Mouse (Mus musculus) testis, postnatal 14 days (tissue): ENCODE results near the gene Il13.

ENCODE experiments used
- DNase-seq: peaks from one replicate; pipeline ENCODE4 v3.0.0; 2021; ENCODE audit warnings: low spot score

Gene Il13

DNA sequence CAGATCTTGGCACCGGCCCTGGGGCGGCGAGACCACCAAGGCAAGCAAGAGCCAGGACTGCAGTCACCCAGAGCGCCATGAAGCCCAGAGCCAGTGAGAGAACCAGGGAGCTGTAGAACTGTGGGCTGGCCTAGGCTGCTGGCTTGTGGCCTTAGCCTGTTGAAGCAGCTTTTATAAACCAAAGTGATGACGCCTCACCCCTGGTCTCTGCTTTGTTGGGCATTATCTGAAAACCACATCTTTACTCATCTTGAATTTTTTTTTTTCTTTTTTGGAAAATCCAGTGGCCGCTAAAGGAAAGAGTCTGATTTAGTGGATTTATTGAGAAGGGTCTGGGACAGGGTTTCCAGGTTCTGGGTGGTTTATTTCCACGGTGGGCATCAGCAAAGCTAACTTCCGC lies at the start of gene Il13:
TSS of gene Il13 (minus strand) at position 147 of the 400 bp plus-strand sequence.
- DNase-seq, result no peak

DNA sequence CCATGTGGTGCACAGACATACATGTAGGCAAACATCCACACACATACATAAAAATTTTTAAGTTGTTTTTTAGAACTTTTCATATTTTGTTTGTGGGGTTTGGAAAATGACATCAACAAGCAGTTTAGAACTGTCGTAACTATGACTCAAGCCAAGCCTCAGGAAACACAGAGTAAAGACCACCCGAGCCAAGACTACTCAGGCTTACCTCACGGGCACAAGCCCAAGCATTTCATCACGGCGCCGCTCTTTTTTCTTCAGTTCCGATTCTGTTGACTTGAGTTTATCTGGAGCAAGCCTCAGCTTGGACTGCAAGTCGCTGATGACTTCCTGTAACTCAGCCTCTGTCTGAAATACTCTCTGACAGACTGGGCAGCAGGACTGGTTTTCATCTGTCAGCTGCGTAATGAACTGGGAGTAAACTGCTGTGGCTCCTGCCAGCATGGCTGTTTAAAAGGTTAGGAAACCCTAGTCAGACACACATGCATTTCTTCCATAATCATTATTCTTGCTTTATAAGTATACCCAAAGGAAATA lies 48.6 kb upstream of the Il13 start:
- no peak for DNase-seq

DNA sequence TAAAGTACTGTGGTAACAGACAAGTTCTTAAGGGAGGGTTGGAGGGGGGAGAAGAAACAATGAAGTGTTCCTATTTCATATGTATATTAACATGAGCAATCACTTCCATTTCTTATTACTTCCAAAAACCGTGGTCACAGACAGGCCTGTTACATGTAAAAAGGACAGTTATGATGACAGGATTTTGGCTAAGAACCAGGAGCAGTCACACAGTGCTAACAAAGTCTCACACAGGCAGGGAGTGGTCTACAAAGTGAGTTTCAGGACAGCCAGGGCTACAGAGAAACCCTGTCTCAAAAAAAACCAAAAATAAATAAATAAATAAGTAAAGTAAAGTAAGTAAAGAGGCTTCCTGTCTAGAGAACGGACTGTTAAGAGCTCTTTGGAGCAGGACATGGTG lies 47.7 kb upstream of the Il13 start:
- no peak for DNase-seq

DNA sequence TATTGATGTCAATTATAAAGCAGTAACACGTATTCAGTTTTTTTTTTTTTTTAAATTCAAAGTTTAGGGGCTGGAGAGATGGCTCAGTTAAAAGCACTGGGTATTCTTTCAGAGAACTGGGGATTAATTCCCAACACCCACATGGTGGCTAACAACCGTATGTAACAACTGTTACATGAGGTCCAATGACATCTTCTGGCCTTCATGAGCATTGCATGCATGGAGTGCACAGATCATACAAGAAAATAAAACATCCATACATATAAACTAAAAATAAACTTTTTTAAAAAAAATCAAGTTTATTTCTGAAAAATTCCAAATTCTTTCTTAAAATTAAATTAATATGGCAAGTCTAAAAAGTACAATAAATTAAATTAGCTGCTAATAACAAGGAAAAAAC lies 47.2 kb upstream of the Il13 start:
- no peak for DNase-seq

DNA sequence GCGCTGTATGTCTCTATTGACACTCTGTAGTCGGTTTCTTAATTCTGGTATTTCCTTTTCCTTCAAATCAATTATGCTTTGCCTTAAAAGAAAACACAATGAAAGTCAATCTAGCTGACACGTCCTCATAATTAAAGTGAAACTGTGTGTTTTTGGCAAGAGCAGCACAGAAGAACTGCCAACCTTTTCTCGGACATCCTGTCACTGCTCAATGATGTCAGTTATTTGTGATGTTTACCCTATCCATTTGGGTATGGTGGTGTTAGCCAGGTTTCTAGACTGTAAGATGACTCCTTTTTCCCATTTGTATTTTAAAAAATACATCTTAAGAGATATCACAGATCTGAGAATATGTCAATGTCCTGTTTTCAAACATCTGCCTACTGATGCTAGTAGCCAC lies 45.6 kb upstream of the Il13 start:
- no peak for DNase-seq

DNA sequence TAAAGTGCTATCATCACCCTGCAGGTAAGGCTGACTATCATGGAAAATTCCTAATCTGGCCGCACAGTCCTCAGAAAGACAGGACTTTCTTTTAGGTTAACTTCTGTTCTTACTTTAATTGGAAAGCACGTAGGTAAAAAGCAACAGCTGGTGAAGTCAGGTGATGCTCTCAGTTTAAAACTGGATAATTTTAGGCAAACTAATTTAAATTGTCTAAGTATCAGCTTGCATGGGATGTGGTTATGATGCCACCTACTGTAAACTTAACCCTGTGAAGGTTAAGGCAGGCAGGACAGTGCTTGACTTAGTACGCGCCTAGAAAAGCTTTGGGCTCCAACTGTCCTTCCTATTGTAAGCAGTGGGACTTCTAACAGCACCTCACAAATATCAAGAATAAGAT lies 36.9 kb upstream of the Il13 start:
- DNase-seq, result no peak

DNA sequence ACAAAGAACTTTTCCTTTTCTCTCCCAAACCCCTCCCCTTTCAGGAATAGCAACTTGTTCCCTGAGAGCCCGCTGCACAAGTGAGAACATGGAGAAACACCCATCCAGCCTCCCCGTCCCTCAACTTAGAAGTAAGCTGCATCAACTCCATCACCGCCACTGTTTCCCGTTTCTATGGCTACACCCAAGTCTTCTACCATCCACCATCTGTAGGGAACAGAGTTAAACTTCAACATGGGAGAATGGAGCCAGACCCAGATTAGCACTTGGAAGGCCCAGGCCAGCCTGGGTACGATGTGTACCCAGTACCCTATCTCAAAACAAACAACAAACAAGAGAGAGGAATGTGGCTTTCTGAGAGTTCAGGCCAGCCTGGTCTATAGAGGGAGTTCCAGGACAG lies 29.6 kb upstream of the Il13 start:
- DNase-seq, result no peak

DNA sequence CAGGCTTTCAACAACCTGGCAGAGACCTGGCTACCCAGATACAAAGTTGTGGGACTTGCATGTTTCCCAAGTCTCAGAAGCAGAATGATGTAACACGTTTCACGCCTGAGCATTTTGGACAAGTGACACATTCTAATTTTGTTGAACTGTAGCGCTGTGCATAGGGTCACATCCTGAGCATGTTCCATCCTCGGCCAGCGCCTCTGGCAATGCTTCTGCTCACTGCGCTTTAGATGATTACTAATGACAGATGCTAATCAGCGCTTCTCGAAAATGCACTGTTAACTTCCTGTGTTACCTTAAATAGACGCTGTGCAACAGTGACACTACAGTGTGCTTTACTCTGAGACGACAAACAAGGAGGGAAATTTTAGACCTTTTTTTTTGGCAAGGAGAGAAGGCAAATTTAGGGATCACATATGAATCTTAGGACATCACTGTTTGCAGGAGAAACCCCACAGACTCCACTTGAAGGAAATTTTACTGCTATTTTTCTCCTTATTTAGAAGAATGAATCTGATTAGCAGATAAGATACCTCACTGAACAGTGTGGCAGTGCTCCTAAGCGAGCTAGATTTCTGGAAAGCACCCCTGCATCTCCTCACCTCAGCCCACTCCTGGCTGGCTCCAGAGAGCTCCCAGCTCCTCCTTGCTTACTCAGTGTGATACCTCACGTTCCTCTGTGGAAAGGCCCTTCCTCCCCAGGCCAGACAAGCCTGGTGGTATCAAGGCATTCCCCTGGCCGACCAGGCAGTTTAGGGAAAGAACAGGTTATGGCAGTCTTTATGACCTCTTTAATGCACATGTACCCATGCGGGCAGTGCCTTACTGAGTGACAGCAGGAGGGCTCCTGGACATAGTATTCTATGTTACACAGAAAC lies 28.5 kb upstream of the Il13 start:
- DNase-seq, result no peak

DNA sequence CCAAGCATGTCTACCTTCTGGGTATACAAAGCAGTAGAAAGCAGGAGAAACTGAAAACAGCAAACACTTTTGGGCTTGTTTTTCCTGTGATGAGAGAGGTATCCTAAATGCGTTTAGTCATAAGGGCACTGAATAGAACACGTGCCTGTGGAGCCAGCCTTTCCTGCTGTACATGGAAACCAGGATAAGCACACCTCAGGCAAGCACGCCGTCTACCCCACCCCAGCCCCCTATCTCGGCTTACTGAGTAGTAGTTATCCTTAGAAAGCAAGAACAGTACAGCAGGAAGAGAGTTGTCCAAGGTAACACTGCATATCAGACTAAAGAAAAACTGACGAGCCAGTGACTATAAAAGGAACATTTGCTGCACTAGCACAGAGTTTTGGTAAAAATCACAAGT lies 23.3 kb upstream of the Il13 start:
- no peak for DNase-seq

DNA sequence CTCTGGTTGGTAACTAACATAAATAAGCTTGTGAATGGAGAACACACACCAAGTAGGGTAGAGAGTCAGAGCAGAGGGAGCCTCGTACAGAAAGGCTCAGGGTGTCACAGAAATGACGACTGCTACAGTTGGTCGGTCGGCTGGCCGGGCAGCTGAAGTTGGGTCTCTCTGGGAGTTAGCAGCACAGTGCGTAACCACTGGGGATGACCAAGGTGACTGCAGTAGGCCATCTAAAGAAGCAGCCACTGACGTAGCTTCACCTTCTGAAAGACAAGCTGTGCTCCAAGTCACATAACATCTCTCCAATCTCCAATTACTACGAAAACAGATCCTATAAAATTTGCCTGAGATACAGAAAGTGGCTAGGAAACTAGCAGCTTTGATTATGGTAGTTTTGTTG lies 22.9 kb upstream of the Il13 start:
- no peak for DNase-seq

DNA sequence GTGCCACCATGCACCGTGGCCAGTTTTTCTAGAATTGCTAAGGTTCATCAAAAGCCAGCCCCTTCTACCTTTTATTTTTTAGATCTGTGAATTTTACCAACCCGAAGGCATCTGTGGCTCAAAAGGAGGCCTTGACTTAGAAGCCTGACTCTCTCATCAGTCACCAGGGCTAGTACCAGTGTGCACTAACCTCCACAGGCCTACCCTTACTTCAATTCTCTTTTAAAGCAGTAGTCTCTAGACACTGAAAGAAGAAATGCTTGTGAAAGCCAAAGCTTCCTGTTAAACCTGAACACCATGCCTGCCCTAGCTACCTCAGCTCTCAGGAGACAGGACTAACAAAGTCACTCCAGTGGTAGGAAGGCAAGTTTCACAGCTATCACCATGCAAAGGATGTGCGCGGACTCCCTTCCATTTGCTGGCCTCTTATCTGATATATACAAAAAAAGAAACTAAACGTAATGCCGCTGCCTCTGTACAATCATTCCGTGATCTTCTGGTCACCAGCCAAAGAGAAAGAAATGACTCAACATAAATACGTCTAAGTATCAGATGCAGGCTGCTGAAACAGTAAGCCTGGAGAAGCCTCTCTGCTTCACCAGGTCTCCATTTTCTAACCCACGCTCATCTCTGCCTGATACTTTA lies 22.2 kb upstream of the Il13 start:
- DNase-seq, result no peak

DNA sequence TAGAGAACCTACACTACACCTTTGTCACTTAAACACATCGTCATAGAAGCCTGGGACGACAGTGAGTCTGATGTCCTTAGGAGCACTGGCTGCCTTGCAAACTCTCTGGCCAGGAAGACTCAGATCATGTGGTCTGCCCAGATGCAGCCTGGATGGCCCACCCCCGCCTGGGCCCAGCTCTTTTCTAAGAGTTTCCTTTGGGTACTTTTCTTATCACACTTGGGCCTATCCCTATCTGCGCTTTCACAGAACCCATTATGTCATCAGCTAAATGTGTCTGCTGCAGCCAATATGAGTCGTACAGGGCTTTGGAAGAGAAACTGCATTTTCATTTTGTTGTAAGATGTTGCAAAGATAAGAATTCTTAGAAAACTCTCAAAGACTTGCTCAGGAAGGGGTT lies 20.5 kb upstream of the Il13 start:
- DNase-seq, result no peak

DNA sequence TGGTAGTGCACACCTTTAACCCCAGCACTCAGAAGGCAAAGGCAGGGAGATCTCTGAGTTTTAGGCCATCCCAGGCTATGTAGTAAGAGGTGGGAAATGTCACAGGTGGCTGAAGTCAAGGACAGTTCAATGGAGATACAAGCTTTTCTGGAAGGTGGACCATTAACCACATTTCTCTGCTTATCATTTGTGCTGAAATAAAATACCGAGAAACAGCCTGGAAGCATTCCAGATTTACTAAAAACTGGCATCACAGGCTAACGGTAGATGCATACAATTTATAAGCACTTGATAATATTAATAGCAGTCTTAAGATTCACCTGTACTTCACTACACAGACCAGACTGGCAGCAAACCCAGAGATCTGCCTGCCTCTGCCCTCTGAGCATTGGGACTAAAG lies 17.9 kb upstream of the Il13 start:
- no peak for DNase-seq

DNA sequence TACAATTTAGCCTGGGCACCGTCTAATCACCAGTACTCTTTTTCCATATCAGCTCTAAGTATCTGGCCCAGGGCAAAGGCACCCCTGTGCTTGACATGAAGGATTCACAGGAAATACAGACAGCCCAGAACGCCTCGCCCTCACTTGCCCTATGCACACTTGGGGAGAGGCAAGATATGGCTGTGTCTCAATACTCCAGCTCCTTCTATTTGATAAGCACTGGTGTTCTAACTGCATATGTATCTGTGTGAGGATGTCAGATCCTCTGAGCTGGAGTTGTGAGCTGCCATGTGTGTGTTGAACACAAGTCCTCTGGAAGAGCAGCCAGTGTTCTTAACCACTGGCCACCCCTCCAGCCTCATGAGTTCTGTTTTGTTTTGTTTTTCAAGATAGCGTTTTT lies 16.9 kb upstream of the Il13 start:
- DNase-seq, result no peak

DNA sequence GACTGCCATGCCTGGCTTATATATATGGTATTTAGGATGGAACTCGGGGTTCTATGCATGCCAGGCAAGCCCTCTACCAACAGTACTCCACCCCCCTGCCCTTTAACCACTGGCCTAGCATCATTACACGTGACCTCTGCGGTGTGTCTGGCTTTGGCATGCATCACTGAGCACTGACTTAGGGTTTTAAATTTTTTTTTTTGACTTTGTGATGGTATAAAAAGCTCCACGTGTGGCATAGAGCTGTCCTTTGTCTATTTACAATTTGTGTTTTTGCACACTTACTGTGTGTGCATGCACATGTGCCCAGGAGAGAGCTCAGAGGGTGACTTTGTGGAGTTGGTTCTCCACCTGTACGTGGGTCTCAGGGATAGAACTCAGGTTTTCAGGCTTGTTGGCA lies 9.5 kb upstream of the Il13 start:
- DNase-seq, result no peak

DNA sequence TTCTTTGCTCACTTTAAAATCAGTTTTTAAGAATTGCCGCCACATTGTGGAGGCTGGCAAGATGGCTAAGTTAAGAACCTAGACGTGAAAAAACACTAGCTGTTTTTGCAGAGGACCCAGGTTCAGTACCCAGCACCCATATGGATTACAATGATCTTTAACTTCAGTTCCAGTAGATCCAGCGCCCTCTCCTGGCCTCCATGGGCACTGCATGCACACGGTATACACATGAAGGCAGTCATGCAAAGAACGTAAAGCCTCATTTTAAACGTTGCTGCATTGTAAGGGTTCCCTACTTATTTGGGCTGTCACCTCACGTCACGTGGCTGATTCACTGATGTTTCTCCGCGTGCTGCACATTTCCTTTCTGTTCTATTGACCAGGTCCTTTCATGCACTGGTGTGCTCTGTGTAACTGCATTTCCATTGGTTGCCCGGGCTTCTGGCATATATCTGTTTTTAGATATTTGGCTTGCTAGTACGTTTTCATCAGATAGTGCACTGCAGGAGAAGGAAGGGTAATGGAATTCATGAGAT lies 8.3 kb upstream of the Il13 start:
- peak; percentile 35 for DNase-seq

DNA sequence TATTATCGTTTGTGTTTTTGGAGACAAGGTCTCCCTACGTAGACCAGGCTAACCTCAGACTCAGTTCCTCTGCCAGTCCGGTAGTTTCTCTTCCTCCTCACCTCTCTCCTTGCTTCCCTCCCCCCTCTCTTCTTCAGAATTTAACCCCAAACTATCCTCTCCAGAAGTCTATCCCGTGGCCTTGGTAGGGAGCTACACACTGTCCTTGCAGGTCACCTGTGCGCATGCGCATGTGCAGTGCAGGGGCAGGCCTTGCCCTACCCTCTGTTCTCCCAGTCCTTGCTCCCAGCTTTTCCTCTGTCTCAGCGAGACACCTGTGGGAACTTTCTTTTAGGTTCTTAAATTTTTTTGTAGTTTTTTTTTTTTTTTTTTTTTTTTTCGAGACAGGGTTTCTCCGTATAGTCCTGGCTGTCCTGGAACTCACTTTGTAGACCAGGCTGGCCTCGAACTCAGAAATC lies 3.3 kb upstream of the Il13 start:
- no peak for DNase-seq

DNA sequence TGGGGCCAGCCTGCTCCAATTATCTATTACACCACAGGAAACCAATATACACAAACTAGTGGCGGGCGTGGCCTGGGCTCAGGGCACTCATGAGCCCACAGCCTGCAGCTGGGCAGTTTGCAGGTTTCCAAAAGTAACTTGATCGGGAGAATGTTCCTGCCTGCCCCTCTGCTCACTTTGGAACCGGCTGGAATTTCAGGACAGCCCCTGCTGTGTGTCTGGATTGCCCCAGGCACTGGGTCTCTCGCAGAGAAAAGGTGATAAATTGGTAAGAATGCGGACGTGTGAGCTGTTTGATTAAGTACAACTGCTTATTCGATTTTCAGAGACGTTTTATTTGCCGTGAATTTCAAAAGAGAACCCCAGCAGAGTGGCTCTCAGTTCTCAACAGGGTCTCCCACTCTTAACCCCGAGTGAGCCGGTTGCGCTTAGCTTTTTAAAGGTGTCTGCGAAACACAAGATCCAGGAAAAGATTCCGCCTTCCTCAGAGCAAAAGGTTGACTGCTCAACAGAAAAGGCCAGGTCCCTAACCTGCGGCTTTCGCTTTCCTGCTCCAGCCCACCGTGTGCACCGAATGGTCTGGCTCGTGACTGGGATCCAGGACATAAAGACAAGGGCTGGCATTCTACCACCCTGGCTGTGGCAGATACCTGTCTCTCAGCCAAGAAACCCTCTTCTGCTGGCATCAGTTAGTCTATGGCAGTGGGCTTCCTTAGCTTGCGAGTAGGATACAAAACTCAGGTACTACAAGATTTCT lies 2.7 kb upstream of the Il13 start:
- no peak for DNase-seq

DNA sequence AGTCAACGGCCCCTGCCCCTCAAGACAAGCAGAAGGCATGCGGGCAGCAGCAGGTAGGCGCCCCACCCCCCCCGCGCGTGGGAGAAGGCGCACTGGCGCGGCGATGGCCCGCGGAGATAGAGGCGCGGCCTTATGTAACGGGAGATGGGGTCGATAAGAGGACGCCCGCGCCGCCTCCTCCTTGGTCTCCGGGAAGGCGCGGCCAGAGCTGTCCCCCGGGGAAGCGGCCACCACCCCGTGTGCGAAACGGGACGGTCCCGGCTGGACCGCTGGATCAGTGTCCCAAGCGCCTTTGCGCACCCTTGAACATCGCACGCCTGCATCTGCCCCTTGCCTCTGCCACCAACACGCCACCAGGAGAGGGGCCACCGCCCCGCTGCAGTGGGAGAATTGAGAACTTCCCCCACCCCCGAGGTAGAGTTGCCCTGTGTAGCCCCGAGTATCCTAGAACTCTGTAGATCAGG lies 1.7 kb upstream of the Il13 start:
- DNase-seq, result no peak

DNA sequence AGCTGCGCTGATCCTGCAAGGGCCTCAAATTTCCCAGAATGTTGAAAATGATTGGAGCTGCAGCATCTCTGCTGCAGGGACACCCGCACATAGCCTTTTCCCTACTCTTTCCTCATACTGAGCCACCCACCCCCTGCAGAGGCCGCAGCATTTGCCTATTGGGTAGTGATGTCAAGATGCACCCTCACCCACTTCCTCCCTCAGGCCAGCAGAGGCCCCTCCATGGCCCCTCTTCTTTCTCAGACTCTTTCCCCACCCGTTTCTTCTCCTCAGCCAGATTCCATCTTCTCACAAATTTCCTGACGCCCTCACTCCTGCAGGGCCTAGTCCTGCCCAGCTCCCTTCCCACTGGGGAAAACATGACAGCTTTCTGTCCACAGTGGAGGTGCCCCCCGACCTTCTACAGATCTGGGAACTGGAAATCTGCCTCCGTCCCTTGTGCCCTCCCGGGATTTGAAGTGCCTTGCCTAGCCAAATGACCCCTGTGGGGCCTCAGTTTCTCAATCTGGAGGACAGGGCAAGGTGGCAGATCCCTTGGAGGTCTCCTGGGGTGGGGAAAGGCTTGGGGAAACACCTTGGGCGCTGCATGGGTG lies 1.2 kb upstream of the Il13 start:
- no peak for DNase-seq

DNA sequence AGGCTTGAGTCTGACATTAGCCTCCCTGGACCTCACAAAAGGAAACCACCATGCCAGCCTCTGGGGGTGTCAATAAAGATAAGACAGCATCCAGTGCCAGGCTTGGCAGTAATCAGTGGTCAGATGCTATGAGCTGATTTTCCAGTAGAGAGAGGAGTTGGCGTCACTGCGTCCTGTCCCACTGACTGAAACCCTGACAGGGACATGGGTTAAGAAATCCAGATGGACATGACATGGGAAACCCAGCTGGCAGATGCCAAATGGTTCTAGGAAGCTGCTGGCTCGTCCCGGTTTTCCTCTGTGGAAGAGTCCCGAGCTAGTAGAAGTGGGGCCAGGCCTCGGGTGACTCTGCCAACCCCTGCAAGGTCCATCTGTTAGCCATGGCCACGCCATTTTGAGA lies 858 bp downstream of the Il13 start:
- DNase-seq, result no peak
